Mouse (Mus musculus) kidney, embryonic 16.5 days (tissue): ENCODE measurements around the gene Pip4k2a. TPM values are rescaled to one million over a fixed set of nuclear protein-coding genes. Genes with fewer than 3 reads are reported as not detected.

Experiments
- ATAC-seq: fragments of 200-750 bp; cut with Nextera tagmentation; 2 replicates; pipeline ENCODE4 v1.8.0; 2017; ENCODE audit warnings: moderate TSS enrichment; ENCODE audit not compliant: low FRiP score, low TSS enrichment
- H3K27ac ChIP-seq: fragments of 300-500 bp; sonication (generic); 2 replicates; pipeline ENCODE4 v1.5.1; 2014; ENCODE audit warnings: low read length
- H3K27me3 ChIP-seq: fragments of 300-500 bp; sonication (generic); 2 replicates; pipeline ENCODE4 v1.6.1; 2014; ENCODE audit warnings: low read length, control low read depth, mixed read lengths; ENCODE audit not compliant: insufficient read depth
- H3K36me3 ChIP-seq: fragments of 300-500 bp; sonication (generic); 2 replicates; pipeline ENCODE4 v1.6.1; 2014; ENCODE audit warnings: low read length, control low read depth, mixed read lengths; ENCODE audit not compliant: insufficient read depth
- H3K4me1 ChIP-seq: fragments of 300-500 bp; sonication (generic); 2 replicates; pipeline ENCODE4 v1.6.1; 2014; ENCODE audit warnings: low read length, control low read depth, mixed read lengths; ENCODE audit not compliant: insufficient read depth
- H3K4me2 ChIP-seq: fragments of 300-500 bp; sonication (generic); replicated peaks from 2 replicates; pipeline ENCODE4 v1.6.1; 2014; ENCODE audit warnings: low read depth, low read length
- H3K4me3 ChIP-seq: fragments of 300-500 bp; sonication (generic); 2 replicates; pipeline ENCODE4 v1.5.1; 2014; ENCODE audit warnings: mild to moderate bottlenecking, low read length
- H3K9ac ChIP-seq: fragments of 300-500 bp; sonication (generic); replicated peaks from 2 replicates; pipeline ENCODE4 v1.6.1; 2014; ENCODE audit warnings: low read length
- H3K9me3 ChIP-seq: fragments of 300-500 bp; sonication (generic); 2 replicates; pipeline ENCODE4 v1.6.1; 2016; ENCODE audit warnings: low read length, control low read depth
- WGBS: fragments of 180-500 bp; shearing (Covaris S2); extraction: QIAGEN DNeasy Blood & Tissue Kit; methylation state at CpG from one replicate; pipeline ENCODE4 v1.1.7; 2014; 5-methylcytosine and 5-hydroxymethylcytosine counted together
- polyA plus RNA-seq: library from polyadenylated mRNA; unstranded; fragments of >200 nt; fragmentation: Nextera tagmentation; extraction: Ambion mirVana; gene quantifications from 2 replicates; pipeline ENCODE4 v1.2.1, GENCODE M21; 2015

Pip4k2a gene
- polyA plus RNA-seq, 1 experiment from 2014 or later: 13.0 TPM

GRCm38 (mm10) chr2:18919797-18920354 lies 78.0 kb downstream of the Pip4k2a start:
- ATAC-seq: peak; percentile 90
- Histone ChIP-seq H3K9me3 (no peaks in the 10 kb centered on the region), H3K4me1 (peaks cover 66% of the 10 kb centered on the region), H3K27ac (peak overlapping the region; percentile 67), H3K27me3 (no peaks in the 10 kb centered on the region), H3K36me3 (no peaks in the 10 kb centered on the region), H3K4me2 (no peak overlapping the region), H3K9ac (no peak overlapping the region), H3K4me3 (no peak overlapping the region)
- WGBS: 21% methylated on average over 5 of the region's 5 CpGs

GRCm38 (mm10) chr2:18917838-18918237 lies 80.1 kb downstream of the Pip4k2a start:
- Histone ChIP-seq H3K9ac (no peak overlapping the region), H3K4me1 (peaks cover 63% of the 10 kb centered on the region), H3K9me3 (no peaks in the 10 kb centered on the region), H3K4me3 (no peak overlapping the region), H3K4me2 (no peak overlapping the region), H3K36me3 (no peaks in the 10 kb centered on the region), H3K27ac (no peak overlapping the region), H3K27me3 (no peaks in the 10 kb centered on the region)
- 91% methylated on average over 2 of the region's 2 CpGs for WGBS
- no peak for ATAC-seq

GRCm38 (mm10) chr2:18917380-18917750 lies 80.6 kb downstream of the Pip4k2a start:
- Histone ChIP-seq H3K27ac (no peak overlapping the region), H3K27me3 (no peaks in the 10 kb centered on the region), H3K9me3 (no peaks in the 10 kb centered on the region), H3K4me1 (peaks cover 64% of the 10 kb centered on the region), H3K36me3 (no peaks in the 10 kb centered on the region), H3K9ac (no peak overlapping the region), H3K4me3 (no peak overlapping the region), H3K4me2 (no peak overlapping the region)
- no peak for ATAC-seq
- WGBS: 92% methylated on average over 1 of the region's 1 CpGs

- H3K27ac ChIP-seq: no peak overlapping the region
- no peaks in the 10 kb centered on the region for H3K36me3 ChIP-seq
- 78% methylated on average over 14 of the region's 14 CpGs for WGBS
- H3K4me1 ChIP-seq: peaks cover 63% of the 10 kb centered on the region
- no peak overlapping the region for H3K9ac ChIP-seq
- H3K4me2 ChIP-seq: no peak overlapping the region
- H3K9me3 ChIP-seq: no peaks in the 10 kb centered on the region
- no peak for ATAC-seq
- H3K4me3 ChIP-seq: no peak overlapping the region
- no peaks in the 10 kb centered on the region for H3K27me3 ChIP-seq
Observed at GRCm38 (mm10) chr2:18916615-18917379, 81.1 kb downstream of the Pip4k2a start.

DNA sequence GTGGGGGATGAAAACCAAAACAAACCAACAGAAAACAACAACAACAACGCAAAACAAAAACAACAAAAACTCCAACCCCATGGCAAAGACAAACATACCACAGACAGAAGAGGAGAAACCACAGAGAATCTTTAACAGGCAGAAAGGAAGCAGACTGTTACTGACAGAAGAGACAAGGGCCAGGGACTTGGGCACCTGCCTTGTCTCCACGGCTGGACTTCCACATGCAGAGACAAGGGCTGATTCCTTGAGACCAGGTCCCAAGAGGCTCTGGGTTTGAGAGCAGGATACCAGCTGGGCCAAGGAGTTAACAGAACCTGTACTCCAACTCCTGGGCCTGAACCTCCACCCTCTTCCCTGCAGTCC lies 81.9 kb downstream of the Pip4k2a start:
- peak overlapping the region; percentile 59; the same call in 1 of the 2 replicates for H3K27ac ChIP-seq
- ATAC-seq: no peak
- H3K9ac ChIP-seq: no peak overlapping the region
- no peak overlapping the region for H3K4me2 ChIP-seq
- H3K36me3 ChIP-seq: no peaks in the 10 kb centered on the region
- H3K4me1 ChIP-seq: peaks cover 57% of the 10 kb centered on the region
- H3K4me3 ChIP-seq: no peak overlapping the region
- WGBS: 57% methylated on average over 2 of the region's 2 CpGs
- H3K9me3 ChIP-seq: no peaks in the 10 kb centered on the region
- H3K27me3 ChIP-seq: no peaks in the 10 kb centered on the region

DNA sequence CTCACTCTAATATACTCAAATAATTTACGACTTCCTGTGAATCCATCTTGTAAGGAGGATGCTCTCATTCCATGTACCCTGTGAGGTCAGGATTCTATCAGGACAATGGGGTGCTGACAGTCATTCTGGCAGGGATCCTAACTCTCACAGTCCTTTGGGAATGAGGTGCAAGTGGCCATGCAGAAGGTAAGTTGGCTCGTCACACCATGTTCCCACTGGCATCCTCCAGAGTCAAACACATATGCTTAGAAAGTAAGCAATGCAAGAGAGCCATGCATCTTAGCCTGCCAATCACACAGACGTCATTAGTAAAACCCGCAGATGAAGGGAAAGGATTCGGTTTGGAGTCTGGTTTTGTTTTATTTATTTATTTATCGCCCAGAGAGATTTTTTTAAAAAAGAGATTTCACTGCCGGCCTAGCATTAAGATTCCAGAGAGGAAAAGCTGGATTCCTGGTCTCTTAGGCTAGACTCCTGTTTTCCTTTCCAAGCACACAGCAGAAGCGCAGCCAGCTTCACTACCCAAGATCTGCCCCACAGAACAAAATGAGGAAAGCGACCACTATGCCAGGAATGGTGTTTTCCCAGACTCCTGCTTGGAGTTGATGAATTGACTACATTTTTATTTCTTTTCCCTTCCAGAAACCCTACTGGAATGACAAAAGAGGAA lies 82.4 kb downstream of the Pip4k2a start:
- WGBS: 64% methylated on average over 9 of the region's 9 CpGs
- Histone ChIP-seq H3K9ac (no peak overlapping the region), H3K27ac (peak overlapping the region; percentile 59; the same call in 1 of the 2 replicates)

GRCm38 (mm10) chr2:18914750-18915149 lies 83.2 kb downstream of the Pip4k2a start:
- peaks cover 46% of the 10 kb centered on the region for H3K4me1 ChIP-seq

More for the DNA sequence above, 82.4 kb downstream of the Pip4k2a start:
- Histone ChIP-seq H3K9me3 (no peaks in the 10 kb centered on the region), H3K4me1 (peaks cover 52% of the 10 kb centered on the region), H3K36me3 (no peaks in the 10 kb centered on the region), H3K4me3 (no peak overlapping the region), H3K27me3 (no peaks in the 10 kb centered on the region), H3K4me2 (no peak overlapping the region)
- no peak for ATAC-seq

GRCm38 (mm10) chr2:18913642-18914041 lies 84.3 kb downstream of the Pip4k2a start:
- WGBS: 72% methylated on average over 3 of the region's 3 CpGs
- H3K4me2 ChIP-seq: no peak overlapping the region
- peaks cover 43% of the 10 kb centered on the region for H3K4me1 ChIP-seq
- H3K27ac ChIP-seq: no peak overlapping the region
- no peaks in the 10 kb centered on the region for H3K9me3 ChIP-seq
- H3K4me3 ChIP-seq: no peak overlapping the region
- H3K36me3 ChIP-seq: no peaks in the 10 kb centered on the region
- H3K27me3 ChIP-seq: no peaks in the 10 kb centered on the region
- no peak overlapping the region for H3K9ac ChIP-seq
- no peak for ATAC-seq

More at GRCm38 (mm10) chr2:18914750-18915149, 83.2 kb downstream of the Pip4k2a start:
- 46% methylated on average over 2 of the region's 2 CpGs for WGBS
- H3K27me3 ChIP-seq: no peaks in the 10 kb centered on the region
- no peak overlapping the region for H3K4me2 ChIP-seq
- H3K36me3 ChIP-seq: no peaks in the 10 kb centered on the region
- no peaks in the 10 kb centered on the region for H3K9me3 ChIP-seq
- ATAC-seq: no peak
- no peak overlapping the region for H3K27ac ChIP-seq
- no peak overlapping the region for H3K9ac ChIP-seq
- no peak overlapping the region for H3K4me3 ChIP-seq

DNA sequence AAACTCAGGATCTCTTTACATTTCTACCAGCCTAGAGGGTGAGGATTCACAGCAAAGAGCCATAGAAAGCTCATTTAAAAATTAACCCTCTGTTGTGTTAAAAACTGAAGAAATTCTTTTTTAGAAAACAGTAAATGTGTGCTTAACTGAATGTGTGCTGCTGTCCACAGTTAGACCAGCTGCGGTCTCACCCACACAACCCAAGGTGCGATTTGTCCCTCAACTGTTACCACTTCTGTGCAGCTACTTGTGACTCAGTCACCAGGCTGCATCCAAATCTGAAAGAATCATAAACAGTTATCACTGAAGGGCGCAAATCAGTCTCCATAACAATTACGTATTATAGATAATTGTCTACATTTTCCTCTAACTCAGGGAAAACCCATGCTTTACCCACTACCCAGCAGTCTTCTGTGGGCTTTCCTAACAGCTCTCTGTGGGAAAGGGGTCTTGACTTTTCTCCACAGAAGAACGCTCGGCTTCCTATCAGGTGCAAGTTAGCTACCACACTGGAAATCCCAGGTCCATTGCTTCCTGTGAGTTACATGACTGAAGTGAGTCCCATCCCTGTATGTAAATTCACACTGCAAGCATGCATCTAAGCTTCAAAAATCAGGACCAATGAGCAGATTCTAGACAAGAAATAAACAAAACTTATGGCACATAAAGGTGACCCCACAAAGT lies 86.5 kb downstream of the Pip4k2a start:
- H3K4me1 ChIP-seq: peaks cover 37% of the 10 kb centered on the region
- H3K9ac ChIP-seq: no peak overlapping the region
- no peaks in the 10 kb centered on the region for H3K9me3 ChIP-seq
- 0 out of 2 replicates have a peak, but pooled peaks cover under 1% of the 10 kb centered on the region for H3K36me3 ChIP-seq
- H3K27ac ChIP-seq: no peak overlapping the region
- WGBS: 93% methylated on average over 6 of the region's 6 CpGs
- no peak overlapping the region for H3K4me2 ChIP-seq
- H3K4me3 ChIP-seq: no peak overlapping the region
- no peak for ATAC-seq
- no peaks in the 10 kb centered on the region for H3K27me3 ChIP-seq
